In genomic region chr12:108275508-108275890, GRCm38 (mm10) we compare ENCODE assay signal across 8 mouse cellular contexts. TPM values are rescaled to one million over a fixed set of nuclear protein-coding genes. Genes with fewer than 3 reads are reported as not detected.
DNase-seq lines count a peak whose midpoint lies in the region; ATAC-seq and TF ChIP-seq lines count a peak whose summit lies in the region.

No protein-coding gene starts in this region.

- peak; percentile 96 for ATAC-seq in lung, embryonic 15.5 days (ENCODE audit: borderline replicate concordance, extremely low read depth, low FRiP score, low TSS enrichment)

- peak; percentile 21; the same call in 1 of the 2 replicates for TF ChIP-seq POLR2A in olfactory bulb, adult 2 months (IDR thresholded peaks at IDR 0.05; ENCODE audit: insufficient read depth, low read depth, low read length)

- no peaks in the 10 kb centered on the region for H3K9me3 ChIP-seq in hindbrain, embryonic 10.5 days
- H3K9me3 ChIP-seq in lung, embryonic 15.5 days = no peaks in the 10 kb centered on the region

- peak; percentile 100 for DNase-seq in Muller cell, postnatal 12 days (ENCODE audit: inconsistent ontology term)
- DNase-seq in cerebellum, adult 8-10 months = peak; percentile 99
- DNase-seq in frontal cortex, adult 2 months (ENCODE audit: extremely low spot score in 1 of 2, low spot score in 1 of 2) = peak; percentile 93 to 97
- peak; percentile 99 for DNase-seq in hindbrain, embryonic 10.5 days (ENCODE audit: low spot score)
- peak; percentile 78 for DNase-seq in layer of hippocampus, adult 9-10 months (ENCODE audit: low spot score)
- peak; percentile 94 to 96 for DNase-seq in thymus, adult 18-20 months

- H3K4me1 ChIP-seq in hindbrain, embryonic 10.5 days (replicated peaks) = peaks cover 87% of the 10 kb centered on the region
- H3K4me1 ChIP-seq in lung, embryonic 15.5 days = peaks cover 70% of the 10 kb centered on the region
- peaks cover 54% of the 10 kb centered on the region for H3K4me1 ChIP-seq in olfactory bulb, adult 2 months (ENCODE audit: control insufficient read depth, insufficient read depth, low read length)

- H3K27ac ChIP-seq in hindbrain, embryonic 10.5 days = peak overlapping the region; percentile 97
- peak overlapping the region; percentile 77 for H3K27ac ChIP-seq in lung, embryonic 15.5 days
- H3K27ac ChIP-seq in olfactory bulb, adult 2 months (ENCODE audit: insufficient read depth, low read depth, low read length) = peak overlapping the region; percentile 65

- no peak for TF ChIP-seq CTCF in olfactory bulb, adult 2 months (IDR thresholded peaks at IDR 0.05; ENCODE audit: insufficient read depth, low read depth, low read length)

- peaks cover 17% of the 10 kb centered on the region for H3K36me3 ChIP-seq in hindbrain, embryonic 10.5 days
- H3K36me3 ChIP-seq in lung, embryonic 15.5 days = no peaks in the 10 kb centered on the region

- H3K9ac ChIP-seq in lung, embryonic 15.5 days = peak overlapping the region; percentile 57

- peak overlapping the region; percentile 91 for H3K4me3 ChIP-seq in hindbrain, embryonic 10.5 days
- H3K4me3 ChIP-seq in lung, embryonic 15.5 days = peak overlapping the region; percentile 67
- peak overlapping the region; percentile 87 for H3K4me3 ChIP-seq in olfactory bulb, adult 2 months (ENCODE audit: insufficient read depth, low read depth, low read length)

- under 1% methylated on average over 37 of the region's 37 CpGs for WGBS in hindbrain, embryonic 10.5 days
- under 1% methylated on average over 26 of the region's 37 CpGs for WGBS in lung, embryonic 15.5 days
- WGBS in olfactory bulb, adult 2 months = under 1% methylated on average over 37 of the region's 37 CpGs

- no peaks in the 10 kb centered on the region; the same call in 1 of the 2 replicates for H3K27me3 ChIP-seq in hindbrain, embryonic 10.5 days (ENCODE audit: insufficient read depth, poor library complexity, severe bottlenecking)
- H3K27me3 ChIP-seq in lung, embryonic 15.5 days = peaks cover 11% of the 10 kb centered on the region; the same call in 1 of the 2 replicates

- H3K4me2 ChIP-seq in lung, embryonic 15.5 days = peak overlapping the region; percentile 83

RNA-seq across cellular contexts. Expression of gene Ccdc85c, which starts 0.3 kb away (rescaled TPM):
- 44.2 and 44.8 TPM in 2 replicates for polyA plus RNA-seq in frontal cortex, adult 2 months (2012; rRNA removed)
- 14.3 and 16.0 TPM in 2 replicates for polyA plus RNA-seq in hindbrain, embryonic 10.5 days (2016; fragmentation: Nextera tagmentation; extraction: Ambion mirVana)
- 4.9 and 6.1 TPM in 2 replicates for polyA plus RNA-seq in lung, embryonic 15.5 days (2015; fragmentation: Nextera tagmentation; extraction: Ambion mirVana)
- polyA plus RNA-seq in olfactory bulb, adult 2 months (2012; ENCODE audit: insufficient read depth, insufficient read length, low replicate concordance, missing spikeins) = not detected in 2 replicates

RNA-seq across cellular contexts. Expression of gene Hhipl1, which starts 30.6 kb away (rescaled TPM):
- 10.3 and 10.6 TPM in 2 replicates for polyA plus RNA-seq in frontal cortex, adult 2 months (2012; rRNA removed)
- polyA plus RNA-seq in hindbrain, embryonic 10.5 days (2016; fragmentation: Nextera tagmentation; extraction: Ambion mirVana) = 3.0 and 3.2 TPM in 2 replicates
- polyA plus RNA-seq in lung, embryonic 15.5 days (2015; fragmentation: Nextera tagmentation; extraction: Ambion mirVana) = 0.89 and 1.0 TPM in 2 replicates
- not detected in 2 replicates for polyA plus RNA-seq in olfactory bulb, adult 2 months (2012; ENCODE audit: insufficient read depth, insufficient read length, low replicate concordance, missing spikeins)

RNA-seq across cellular contexts. Expression of gene Cyp46a1, which starts 58.7 kb away (rescaled TPM):
- 377 and 384 TPM in 2 replicates for polyA plus RNA-seq in frontal cortex, adult 2 months (2012; rRNA removed)
- polyA plus RNA-seq in hindbrain, embryonic 10.5 days (2016; fragmentation: Nextera tagmentation; extraction: Ambion mirVana) = 17.8 and 19.1 TPM in 2 replicates
- 6.3 and 6.6 TPM in 2 replicates for polyA plus RNA-seq in lung, embryonic 15.5 days (2015; fragmentation: Nextera tagmentation; extraction: Ambion mirVana)
- polyA plus RNA-seq in olfactory bulb, adult 2 months (2012; ENCODE audit: insufficient read depth, insufficient read length, low replicate concordance, missing spikeins) = not detected in 2 replicates

Comparison
In these comparisons a context has a peak if more than half of its experiments do, and no peak if none do; other contexts are left out.
1. Peak in every context shown above with its lines: DNase-seq, ATAC-seq, H3K4me3 ChIP-seq and H3K27ac ChIP-seq.